Mouse (Mus musculus) limb, embryonic 11.5 days (tissue): Measurements from ENCODE around the gene 4930469K13Rik. TPM values are rescaled to one million over a fixed set of nuclear protein-coding genes. Genes with fewer than 3 reads are reported as not detected.

ENCODE experiments used
- ATAC-seq: fragments of 200-750 bp; cut with Nextera tagmentation; 2 replicates; pipeline ENCODE4 v1.8.0; 2017; ENCODE audit warnings: low read depth; ENCODE audit not compliant: insufficient number of reproducible peaks, low FRiP score, low TSS enrichment
- DNase-seq: peaks from one replicate; pipeline ENCODE4 v3.0.0-alpha.2; 2015; ENCODE audit warnings: low spot score
- H3K27ac ChIP-seq: fragments of 300-500 bp; sonication (generic); replicated peaks from 2 replicates; pipeline ENCODE4 v1.5.1; 2014; ENCODE audit warnings: low read depth, mild to moderate bottlenecking, low read length
- H3K27me3 ChIP-seq: fragments of 300-500 bp; sonication (generic); 2 replicates; pipeline ENCODE4 v1.6.1; 2014; ENCODE audit warnings: mild to moderate bottlenecking, low read length, mixed read lengths; ENCODE audit not compliant: control insufficient read depth, insufficient read depth
- H3K36me3 ChIP-seq: fragments of 300-500 bp; sonication (generic); 2 replicates; pipeline ENCODE4 v1.6.1; 2014; ENCODE audit warnings: mild to moderate bottlenecking, low read length, moderate library complexity, mixed read lengths; ENCODE audit not compliant: control insufficient read depth, insufficient read depth
- H3K4me1 ChIP-seq: fragments of 300-500 bp; sonication (generic); 2 replicates; pipeline ENCODE4 v1.6.1; 2014; ENCODE audit warnings: low read length, mixed read lengths; ENCODE audit not compliant: control insufficient read depth, insufficient read depth
- H3K4me2 ChIP-seq: fragments of 300-500 bp; sonication (generic); 2 replicates; pipeline ENCODE4 v1.6.1; 2014; ENCODE audit warnings: low read depth, mild to moderate bottlenecking, moderate library complexity; ENCODE audit not compliant: severe bottlenecking
- H3K4me3 ChIP-seq: fragments of 300-500 bp; sonication (generic); 2 replicates; pipeline ENCODE4 v1.5.1; 2014; ENCODE audit warnings: low read depth, low read length
- H3K9ac ChIP-seq: fragments of 300-500 bp; sonication (generic); 2 replicates; pipeline ENCODE4 v1.6.1; 2014; ENCODE audit warnings: mild to moderate bottlenecking, low read length
- H3K9me3 ChIP-seq: fragments of 300-500 bp; sonication (generic); 2 replicates; pipeline ENCODE4 v1.6.1; 2016; ENCODE audit warnings: low read length; ENCODE audit not compliant: control insufficient read depth
- WGBS: fragments of 180-500 bp; shearing (Covaris S2); extraction: QIAGEN DNeasy Blood & Tissue Kit; methylation state at CpG from one replicate; pipeline ENCODE4 v1.1.7; 2014; 5-methylcytosine and 5-hydroxymethylcytosine counted together
- polyA plus RNA-seq: library from polyadenylated mRNA; unstranded; fragments of >200 nt; fragmentation: Nextera tagmentation; extraction: Ambion mirVana; gene quantifications from 2 replicates; pipeline ENCODE4 v1.2.1, GENCODE M21; 2014

Gene 4930469K13Rik
- polyA plus RNA-seq, 1 experiment from 2014 or later = 0.93 TPM

DNA sequence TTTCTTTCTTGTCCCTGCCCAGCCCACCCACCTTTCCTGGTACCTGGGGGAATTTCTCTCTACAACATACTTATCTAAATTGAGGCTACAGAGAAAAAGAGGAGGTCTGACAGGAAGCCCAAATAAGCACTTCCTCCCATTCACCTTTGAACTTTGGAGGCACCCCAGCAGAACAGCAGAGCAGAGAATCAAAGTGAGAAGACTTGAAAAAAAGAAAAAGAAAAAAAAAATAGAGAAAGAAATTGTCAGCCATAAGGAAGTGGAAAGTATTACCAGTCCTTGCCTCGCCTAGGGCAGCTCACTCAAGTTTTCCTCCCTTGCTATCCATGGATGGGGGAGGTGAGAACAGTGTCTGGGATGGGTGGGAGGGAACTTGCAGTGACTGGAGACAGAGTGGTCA lies 55.5 kb downstream of the 4930469K13Rik start:
- no peaks in the 10 kb centered on the region for H3K9me3 ChIP-seq

DNA sequence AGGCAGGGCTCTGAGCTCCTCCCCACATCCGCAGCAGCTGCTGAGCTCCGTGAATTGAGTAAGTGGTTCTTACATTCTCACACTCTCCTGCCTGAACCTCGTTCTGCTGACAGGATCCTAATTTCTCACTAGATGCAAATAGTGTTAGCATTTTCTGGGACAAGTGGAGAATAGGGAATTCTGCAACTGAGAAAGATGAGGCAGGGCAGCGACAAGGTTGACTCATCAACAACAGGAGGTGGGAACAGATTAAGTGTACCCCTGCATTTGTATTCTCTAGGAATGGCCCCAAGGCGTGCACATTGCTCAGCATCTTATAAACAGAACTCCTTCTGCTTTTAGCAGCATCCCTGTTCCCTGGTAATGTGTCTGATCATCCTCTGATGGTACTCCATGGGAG lies 58.3 kb downstream of the 4930469K13Rik start:
- Histone ChIP-seq H3K27ac (no peak overlapping the region), H3K9me3 (no peaks in the 10 kb centered on the region), H3K4me3 (no peak overlapping the region), H3K27me3 (no peaks in the 10 kb centered on the region), H3K36me3 (no peaks in the 10 kb centered on the region), H3K9ac (no peak overlapping the region), H3K4me1 (no peaks in the 10 kb centered on the region), H3K4me2 (no peak overlapping the region)
- no peak for ATAC-seq
- WGBS = 85% methylated on average over 5 of the region's 5 CpGs
- DNase-seq = no peak

More for the DNA sequence above, 55.5 kb downstream of the 4930469K13Rik start:
- 75% methylated on average over 1 of the region's 1 CpGs for WGBS
- H3K27me3 ChIP-seq = no peaks in the 10 kb centered on the region
- H3K27ac ChIP-seq = no peak overlapping the region
- no peaks in the 10 kb centered on the region for H3K36me3 ChIP-seq
- ATAC-seq (no peak), DNase-seq (no peak)
- no peak overlapping the region for H3K9ac ChIP-seq
- H3K4me3 ChIP-seq = no peak overlapping the region
- H3K4me2 ChIP-seq = no peak overlapping the region
- no peaks in the 10 kb centered on the region for H3K4me1 ChIP-seq

DNA sequence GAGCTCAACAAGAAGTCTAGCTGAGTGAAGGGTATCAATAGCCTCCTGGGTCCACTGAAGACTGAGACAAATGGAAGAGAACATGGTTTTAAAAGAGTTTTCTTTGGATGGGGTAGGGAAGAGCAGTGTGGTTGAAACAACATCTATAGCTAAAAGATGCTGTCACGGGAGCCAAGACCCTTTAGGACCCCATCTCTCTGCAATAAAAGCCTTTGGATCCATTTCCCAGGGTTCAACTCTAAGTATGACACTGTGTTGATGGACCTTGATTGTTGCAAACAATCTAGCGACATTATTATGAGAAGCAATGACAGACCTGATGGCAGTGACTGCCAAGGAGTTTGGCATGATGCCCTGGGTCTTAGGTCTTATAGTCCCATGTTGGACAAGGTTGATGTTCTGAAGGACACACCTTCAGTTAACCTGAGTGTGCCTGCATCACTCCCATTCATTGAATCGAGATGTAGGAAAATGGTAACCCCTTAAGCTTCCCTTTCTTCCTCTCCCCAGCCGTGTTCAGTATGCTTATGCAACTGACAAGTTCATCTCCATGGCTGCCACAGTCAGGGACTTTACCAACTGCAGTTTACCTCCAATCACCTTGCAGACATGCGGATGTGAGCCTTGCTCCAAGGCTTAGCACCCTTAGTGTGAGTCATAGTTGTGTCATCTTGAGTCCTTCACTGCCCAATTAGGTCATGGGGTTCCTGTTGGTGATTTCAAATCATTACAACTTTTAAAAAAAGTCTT lies 62.3 kb downstream of the 4930469K13Rik start:
- Histone ChIP-seq H3K9me3 (no peaks in the 10 kb centered on the region), H3K4me2 (no peak overlapping the region), H3K36me3 (no peaks in the 10 kb centered on the region), H3K4me3 (no peak overlapping the region), H3K4me1 (no peaks in the 10 kb centered on the region), H3K27me3 (no peaks in the 10 kb centered on the region), H3K9ac (no peak overlapping the region), H3K27ac (no peak overlapping the region)
- DNase-seq = no peak
- no peak for ATAC-seq
- WGBS = 86% methylated on average over 5 of the region's 5 CpGs

GRCm38 (mm10) chr11:34034794-34035193 lies 63.6 kb downstream of the 4930469K13Rik start:
- Histone ChIP-seq H3K4me1 (no peaks in the 10 kb centered on the region), H3K27ac (no peak overlapping the region), H3K36me3 (no peaks in the 10 kb centered on the region), H3K27me3 (no peaks in the 10 kb centered on the region), H3K4me2 (no peak overlapping the region), H3K4me3 (no peak overlapping the region), H3K9me3 (no peaks in the 10 kb centered on the region), H3K9ac (no peak overlapping the region)
- ATAC-seq = no peak
- WGBS = 86% methylated on average over 2 of the region's 2 CpGs
- DNase-seq = no peak

GRCm38 (mm10) chr11:34034008-34034505 lies 64.3 kb downstream of the 4930469K13Rik start:
- Histone ChIP-seq H3K27me3 (no peaks in the 10 kb centered on the region), H3K9ac (no peak overlapping the region), H3K27ac (no peak overlapping the region), H3K4me1 (no peaks in the 10 kb centered on the region), H3K4me2 (no peak overlapping the region), H3K9me3 (no peaks in the 10 kb centered on the region), H3K4me3 (no peak overlapping the region), H3K36me3 (no peaks in the 10 kb centered on the region)
- no peak for ATAC-seq
- no peak for DNase-seq
- 87% methylated on average over 5 of the region's 5 CpGs for WGBS

- ATAC-seq (no peak), DNase-seq (no peak)
- Histone ChIP-seq H3K9ac (no peak overlapping the region), H3K9me3 (no peaks in the 10 kb centered on the region), H3K4me3 (no peak overlapping the region), H3K27me3 (no peaks in the 10 kb centered on the region), H3K36me3 (no peaks in the 10 kb centered on the region), H3K4me2 (no peak overlapping the region), H3K27ac (no peak overlapping the region), H3K4me1 (no peaks in the 10 kb centered on the region)
- 66% methylated on average over 8 of the region's 8 CpGs for WGBS
These were observed 67.1 kb downstream of the 4930469K13Rik start for GRCm38 (mm10) chr11:34031015-34031805.

GRCm38 (mm10) chr11:34029658-34030057 lies 68.7 kb downstream of the 4930469K13Rik start:
- ATAC-seq = no peak
- no peak overlapping the region for H3K9ac ChIP-seq

DNA sequence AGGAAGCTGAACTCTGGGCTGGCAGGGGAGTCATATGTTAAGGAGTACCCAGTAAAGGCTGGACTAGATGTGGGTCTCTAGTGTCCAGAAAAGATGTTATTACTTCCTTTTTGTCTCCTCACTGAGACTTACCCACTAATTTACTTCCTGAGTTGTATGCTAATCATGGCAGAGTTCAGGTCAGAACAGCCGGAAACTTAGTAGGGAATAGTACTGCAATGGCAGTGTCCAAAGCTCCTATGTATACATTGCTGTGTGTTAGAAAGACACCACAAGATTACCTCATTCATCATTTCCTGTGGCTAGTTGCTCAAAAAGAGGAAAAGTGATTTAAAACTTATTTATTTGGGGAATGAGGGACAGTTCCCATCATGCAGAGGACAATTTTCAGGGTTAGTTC lies 73.3 kb downstream of the 4930469K13Rik start:
- 83% methylated on average over 1 of the region's 1 CpGs for WGBS
- Histone ChIP-seq H3K4me3 (no peak overlapping the region), H3K27ac (no peak overlapping the region), H3K4me2 (no peak overlapping the region), H3K9ac (no peak overlapping the region), H3K4me1 (no peaks in the 10 kb centered on the region), H3K27me3 (no peaks in the 10 kb centered on the region), H3K9me3 (no peaks in the 10 kb centered on the region), H3K36me3 (no peaks in the 10 kb centered on the region)
- ATAC-seq = no peak
- no peak for DNase-seq

More at GRCm38 (mm10) chr11:34029658-34030057, 68.7 kb downstream of the 4930469K13Rik start:
- H3K4me1 ChIP-seq = no peaks in the 10 kb centered on the region
- no peak overlapping the region for H3K4me3 ChIP-seq
- H3K9me3 ChIP-seq = no peaks in the 10 kb centered on the region
- WGBS = 70% methylated on average over 5 of the region's 5 CpGs
- H3K27me3 ChIP-seq = no peaks in the 10 kb centered on the region
- no peak overlapping the region for H3K4me2 ChIP-seq
- H3K27ac ChIP-seq = no peak overlapping the region
- no peaks in the 10 kb centered on the region for H3K36me3 ChIP-seq
- no peak for DNase-seq
